Mouse (Mus musculus): ENCODE measurements at regions not wholly inside any gene's neighbourhood (a gene's known extent, or its start where the extent isn't known, plus 50 kb on each side); places are given as distances from the start of the nearest gene placed in this dataset.

DNA sequence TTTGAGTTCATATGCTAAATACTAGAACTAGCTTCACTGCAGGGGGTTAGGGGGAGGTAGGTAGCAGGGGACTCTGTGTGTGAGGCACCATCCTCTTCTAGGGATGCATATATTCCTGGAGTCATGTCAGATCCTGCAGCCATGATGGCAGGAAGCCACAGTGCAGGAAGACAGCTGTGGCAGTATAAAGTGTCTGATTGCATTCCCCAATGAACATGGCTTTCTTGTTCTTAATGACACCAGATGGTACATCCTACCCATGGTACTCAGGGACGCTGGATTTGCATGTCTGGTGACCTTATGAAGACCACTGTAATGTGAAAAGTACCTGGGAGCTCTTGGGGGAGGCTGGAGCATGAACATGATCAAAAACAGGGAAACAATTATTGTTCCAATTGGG is 1380.5 kb upstream of the Map3k7 start:
- Histone ChIP-seq H3K27me3 (no peaks in the 10 kb centered on the region), H3K27ac (replicated peaks) (no peak overlapping the region), H3K4me1 (no peaks in the 10 kb centered on the region), H3K9me3 (no peaks in the 10 kb centered on the region), H3K9ac (replicated peaks) (no peak overlapping the region), H3K4me3 (no peak overlapping the region), H3K36me3 (no peaks in the 10 kb centered on the region), H3K4me2 (replicated peaks) (no peak overlapping the region)
- WGBS: 74% methylated on average over 1 of the region's 1 CpGs
- no peak for ATAC-seq (ENCODE audit: low FRiP score, low read depth)

DNA sequence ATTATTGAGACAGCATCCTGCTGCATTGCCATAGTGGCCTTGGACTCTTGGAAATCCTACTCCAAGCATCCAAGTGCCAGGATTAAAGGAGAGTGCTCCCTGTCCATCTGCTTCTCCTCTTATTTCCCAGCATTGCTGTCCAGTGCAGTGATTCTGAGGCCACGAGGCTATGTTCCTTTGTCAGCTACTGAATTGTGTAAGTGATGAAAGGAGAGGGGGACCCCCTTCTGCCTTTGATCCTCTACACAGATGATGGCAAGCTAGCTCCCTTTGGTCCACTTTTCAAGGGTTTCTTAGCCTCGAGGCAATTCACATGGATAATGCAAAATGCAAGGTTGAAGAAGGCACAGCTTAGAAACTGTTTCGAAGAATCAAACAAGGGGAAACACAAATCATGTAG is 1355.0 kb upstream of the Map3k7 start:
- H3K36me3 ChIP-seq: no peaks in the 10 kb centered on the region
- no peaks in the 10 kb centered on the region for H3K9me3 ChIP-seq
- no peak overlapping the region for H3K4me3 ChIP-seq
- H3K27me3 ChIP-seq: no peaks in the 10 kb centered on the region
- H3K4me2 ChIP-seq (replicated peaks): no peak overlapping the region
- 15% methylated on average over 3 of the region's 3 CpGs for WGBS
- no peak overlapping the region for H3K27ac ChIP-seq (replicated peaks)
- no peak overlapping the region for H3K9ac ChIP-seq (replicated peaks)
- H3K4me1 ChIP-seq: no peaks in the 10 kb centered on the region
- ATAC-seq (ENCODE audit: low FRiP score, low read depth): peak; percentile 77

DNA sequence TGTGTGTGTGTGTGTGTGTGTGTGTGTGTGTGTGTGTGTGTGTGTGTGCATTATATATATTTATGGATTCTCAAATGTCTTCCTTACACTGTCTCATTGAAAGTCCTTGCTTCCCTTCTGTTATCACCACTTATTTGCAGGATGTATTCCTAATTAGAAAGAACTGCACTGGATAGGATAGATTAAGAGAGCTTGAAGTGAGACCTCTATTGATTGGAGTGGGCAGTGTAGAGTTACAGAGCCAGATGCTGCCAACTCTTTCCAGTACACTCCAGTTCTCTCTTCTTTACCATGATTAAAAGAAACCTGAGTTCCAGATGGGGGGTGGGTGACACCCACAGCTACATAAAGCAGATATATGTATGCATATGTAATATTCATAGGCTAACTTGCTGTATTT is 1354.1 kb upstream of the Map3k7 start:
- Histone ChIP-seq H3K9ac (replicated peaks) (no peak overlapping the region), H3K27me3 (no peaks in the 10 kb centered on the region), H3K36me3 (no peaks in the 10 kb centered on the region), H3K4me1 (no peaks in the 10 kb centered on the region), H3K9me3 (no peaks in the 10 kb centered on the region), H3K27ac (replicated peaks) (no peak overlapping the region), H3K4me2 (replicated peaks) (no peak overlapping the region), H3K4me3 (no peak overlapping the region)
- ATAC-seq (ENCODE audit: low FRiP score, low read depth): peak; percentile 63

DNA sequence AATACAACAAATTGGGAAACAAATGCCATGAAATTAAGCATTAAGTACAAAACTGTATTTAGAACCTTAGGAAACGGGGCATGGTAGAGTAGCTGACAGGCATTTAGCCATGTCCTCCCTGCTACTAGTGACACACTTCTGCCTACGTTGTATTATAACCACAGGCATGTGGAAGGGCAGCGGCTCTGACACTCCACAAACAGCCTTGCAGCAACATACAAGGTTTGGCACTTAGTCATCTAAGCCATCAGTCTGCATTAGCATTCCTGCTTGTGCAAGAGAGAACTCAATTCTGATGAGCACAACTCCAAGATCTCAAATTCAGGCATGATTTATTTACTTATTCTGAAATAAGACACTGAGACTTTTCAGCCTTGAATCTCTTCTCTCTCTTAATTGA is 1353.4 kb upstream of the Map3k7 start:
- ATAC-seq (ENCODE audit: low FRiP score, low read depth): no peak

More for the DNA sequence above, 1353.4 kb upstream of the Map3k7 start:
- Histone ChIP-seq H3K9me3 (no peaks in the 10 kb centered on the region), H3K36me3 (no peaks in the 10 kb centered on the region), H3K9ac (replicated peaks) (no peak overlapping the region), H3K4me2 (replicated peaks) (no peak overlapping the region), H3K4me1 (no peaks in the 10 kb centered on the region), H3K27me3 (no peaks in the 10 kb centered on the region), H3K4me3 (no peak overlapping the region), H3K27ac (replicated peaks) (no peak overlapping the region)
- WGBS: 78% methylated on average over 3 of the region's 3 CpGs

Data from midbrain, embryonic 12.5 days (tissue).